Mouse (Mus musculus) intestine, embryonic 14.5 days (tissue): ENCODE data around the gene Ndufv2. TPM values are rescaled to one million over a fixed set of nuclear protein-coding genes. Genes with fewer than 3 reads are reported as not detected.
"Not testable (repeated sequence)": the region's sequence is repeated elsewhere in the genome, so short reads cannot be mapped to it uniquely, and the experiment has no call there.

Experiments
- ATAC-seq: fragments of 200-750 bp; cut with Nextera tagmentation; replicated peaks from 2 replicates; pipeline ENCODE4 v1.8.0; 2017; ENCODE audit warnings: low read depth, moderate number of reproducible peaks, moderate TSS enrichment, moderate library complexity; ENCODE audit not compliant: low FRiP score, low TSS enrichment
- DNase-seq: peaks from one replicate; pipeline ENCODE4 v3.0.0-alpha.2; 2018; ENCODE audit warnings: low spot score
- H3K27ac ChIP-seq: fragments of 300-500 bp; sonication (generic); 2 replicates; pipeline ENCODE4 v1.5.1; 2014; ENCODE audit warnings: low read depth, mild to moderate bottlenecking, control low read depth
- H3K27me3 ChIP-seq: fragments of 300-500 bp; sonication (generic); replicated peaks from 2 replicates; pipeline ENCODE4 v1.6.1; 2014; ENCODE audit warnings: low read length, control low read depth; ENCODE audit not compliant: control insufficient read depth, insufficient read depth
- H3K36me3 ChIP-seq: fragments of 300-500 bp; sonication (generic); 2 replicates; pipeline ENCODE4 v1.6.1; 2014; ENCODE audit warnings: low read length, control low read depth; ENCODE audit not compliant: control insufficient read depth, insufficient read depth
- H3K4me1 ChIP-seq: fragments of 300-500 bp; sonication (generic); replicated peaks from 2 replicates; pipeline ENCODE4 v1.6.1; 2014; ENCODE audit warnings: low read length, control low read depth, mixed read lengths; ENCODE audit not compliant: control insufficient read depth, insufficient read depth
- H3K4me2 ChIP-seq: fragments of 300-500 bp; sonication (generic); 2 replicates; pipeline ENCODE4 v1.6.1; 2014; ENCODE audit warnings: low read length
- H3K4me3 ChIP-seq: fragments of 300-500 bp; sonication (generic); 2 replicates; pipeline ENCODE4 v1.5.1; 2014; ENCODE audit warnings: low read depth, low read length, control low read depth, mixed read lengths
- H3K9ac ChIP-seq: fragments of 300-500 bp; sonication (generic); 2 replicates; pipeline ENCODE4 v1.6.1; 2014; ENCODE audit warnings: mild to moderate bottlenecking, low read length
- H3K9me3 ChIP-seq: fragments of 300-500 bp; sonication (generic); 2 replicates; pipeline ENCODE4 v1.6.1; 2016; ENCODE audit warnings: low read length, control low read depth; ENCODE audit not compliant: control insufficient read depth
- WGBS: fragments of 180-500 bp; shearing (Covaris S2); extraction: QIAGEN DNeasy Blood & Tissue Kit; methylation state at CpG from one replicate; pipeline ENCODE4 v1.1.7; 2014; 5-methylcytosine and 5-hydroxymethylcytosine counted together
- polyA plus RNA-seq: library from polyadenylated mRNA; unstranded; fragments of >200 nt; fragmentation: Nextera tagmentation; extraction: Ambion mirVana; gene quantifications from 2 replicates; pipeline ENCODE4 v1.2.1, GENCODE M21; 2014

Ndufv2 gene
- polyA plus RNA-seq, 1 experiment from 2014 or later = 401 TPM

DNA sequence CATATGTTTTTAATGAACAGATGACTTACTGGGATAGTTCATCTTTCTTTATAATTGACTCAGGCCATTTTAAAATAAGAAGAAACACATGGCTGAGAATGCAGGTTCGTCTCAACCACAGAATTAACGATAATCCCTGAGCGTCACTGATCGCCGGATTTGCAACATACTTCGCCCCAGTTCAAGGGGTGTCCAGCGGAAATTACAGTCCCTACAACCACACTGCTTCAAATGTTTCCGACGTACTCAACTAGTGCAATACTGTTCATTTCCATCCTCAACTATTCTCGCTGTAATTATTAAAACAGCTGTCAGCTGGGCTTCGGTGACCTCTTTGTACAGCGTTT, 25.6 kb downstream of the Ndufv2 start:
- Histone ChIP-seq H3K9me3 (no peaks in the 10 kb centered on the region), H3K27me3 (no peaks in the 10 kb centered on the region), H3K4me2 (peak overlapping the region; percentile 83), H3K4me1 (peaks cover 13% of the 10 kb centered on the region), H3K36me3 (peaks cover 25% of the 10 kb centered on the region), H3K4me3 (peak overlapping the region; percentile 79), H3K27ac (no peak overlapping the region), H3K9ac (peak overlapping the region; percentile 65)
- DNase-seq (no peak), ATAC-seq (no peak)
- 9% methylated on average over 12 of the region's 12 CpGs for WGBS

DNA sequence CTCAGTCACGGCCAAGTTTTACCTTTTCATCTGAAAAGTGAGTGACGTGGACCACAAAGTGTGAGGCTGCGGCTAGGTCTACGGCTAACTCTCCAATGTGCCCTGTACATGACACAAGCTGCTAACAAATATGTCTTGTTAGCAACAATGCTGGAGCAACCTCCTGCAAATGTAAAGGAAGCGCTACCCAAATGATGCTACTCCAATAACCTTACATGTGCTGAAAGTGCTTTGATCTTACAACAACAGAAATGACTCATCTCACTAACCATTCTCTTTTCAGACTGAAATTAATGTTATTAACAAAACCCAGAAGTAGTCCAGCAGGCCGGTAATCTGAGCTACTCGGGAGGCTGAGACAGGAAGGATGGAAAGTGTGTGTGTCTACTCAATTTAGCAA, 27.4 kb downstream of the Ndufv2 start:
- Histone ChIP-seq H3K9me3 (no peaks in the 10 kb centered on the region), H3K4me2 (no peak overlapping the region), H3K4me1 (peaks cover 13% of the 10 kb centered on the region), H3K36me3 (peaks cover 7% of the 10 kb centered on the region; the same call in 1 of the 2 replicates), H3K9ac (no peak overlapping the region), H3K4me3 (no peak overlapping the region), H3K27ac (no peak overlapping the region), H3K27me3 (no peaks in the 10 kb centered on the region)
- WGBS = 90% methylated on average over 7 of the region's 7 CpGs
- no peak for DNase-seq
- ATAC-seq = no peak

DNA sequence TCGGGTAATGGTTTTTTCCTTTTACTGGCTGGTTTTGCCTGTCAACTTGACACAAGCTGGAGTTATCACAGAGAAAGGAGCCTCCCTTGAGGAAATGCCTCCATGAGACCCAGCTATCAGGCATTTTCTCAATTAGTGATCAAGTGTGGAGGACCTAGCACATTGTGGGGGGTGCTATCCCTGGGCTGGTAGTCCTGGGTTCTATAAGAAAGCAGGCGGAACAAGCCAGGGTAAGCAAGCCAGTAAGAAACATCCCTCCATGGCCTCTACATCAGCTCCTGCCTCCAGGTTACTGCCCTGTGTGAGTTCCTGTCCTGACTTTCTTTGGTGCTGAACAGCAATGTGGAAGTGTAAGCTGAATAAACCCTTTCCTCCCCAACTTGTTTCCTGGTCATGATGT, 32.3 kb downstream of the Ndufv2 start:
- not testable (repeated sequence) for H3K9ac ChIP-seq, ATAC-seq, H3K36me3 ChIP-seq, H3K9me3 ChIP-seq, H3K27ac ChIP-seq, H3K27me3 ChIP-seq, H3K4me2 ChIP-seq, H3K4me1 ChIP-seq, H3K4me3 ChIP-seq, DNase-seq
- 91% methylated on average over 2 of the region's 2 CpGs for WGBS

DNA sequence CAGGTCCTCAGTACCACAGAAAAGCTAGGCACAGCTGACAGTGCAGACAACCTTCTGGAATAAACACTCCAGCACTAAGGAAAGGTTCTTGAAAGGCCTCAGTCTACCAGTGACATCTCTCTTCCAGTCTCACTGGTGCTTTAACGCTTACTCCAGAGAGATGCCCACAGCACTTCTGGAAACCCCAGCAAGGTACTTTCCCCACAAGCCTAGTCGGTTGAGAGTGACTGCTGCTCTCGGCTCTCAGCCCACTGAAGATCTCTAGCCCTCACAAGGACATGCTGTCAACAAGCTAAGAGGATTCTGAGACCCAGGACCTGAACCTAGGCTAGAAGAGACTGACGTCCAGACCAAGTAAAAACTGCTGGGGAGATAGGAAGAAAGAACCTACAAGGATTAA, 36.2 kb downstream of the Ndufv2 start:
- Histone ChIP-seq H3K36me3 (no peaks in the 10 kb centered on the region), H3K27me3 (no peaks in the 10 kb centered on the region), H3K9me3 (no peaks in the 10 kb centered on the region), H3K4me2 (no peak overlapping the region), H3K4me1 (no peaks in the 10 kb centered on the region; the same call in 1 of the 2 replicates), H3K9ac (no peak overlapping the region), H3K27ac (no peak overlapping the region), H3K4me3 (no peak overlapping the region)
- 83% methylated on average over 4 of the region's 4 CpGs for WGBS
- no peak for ATAC-seq
- no peak for DNase-seq

DNA sequence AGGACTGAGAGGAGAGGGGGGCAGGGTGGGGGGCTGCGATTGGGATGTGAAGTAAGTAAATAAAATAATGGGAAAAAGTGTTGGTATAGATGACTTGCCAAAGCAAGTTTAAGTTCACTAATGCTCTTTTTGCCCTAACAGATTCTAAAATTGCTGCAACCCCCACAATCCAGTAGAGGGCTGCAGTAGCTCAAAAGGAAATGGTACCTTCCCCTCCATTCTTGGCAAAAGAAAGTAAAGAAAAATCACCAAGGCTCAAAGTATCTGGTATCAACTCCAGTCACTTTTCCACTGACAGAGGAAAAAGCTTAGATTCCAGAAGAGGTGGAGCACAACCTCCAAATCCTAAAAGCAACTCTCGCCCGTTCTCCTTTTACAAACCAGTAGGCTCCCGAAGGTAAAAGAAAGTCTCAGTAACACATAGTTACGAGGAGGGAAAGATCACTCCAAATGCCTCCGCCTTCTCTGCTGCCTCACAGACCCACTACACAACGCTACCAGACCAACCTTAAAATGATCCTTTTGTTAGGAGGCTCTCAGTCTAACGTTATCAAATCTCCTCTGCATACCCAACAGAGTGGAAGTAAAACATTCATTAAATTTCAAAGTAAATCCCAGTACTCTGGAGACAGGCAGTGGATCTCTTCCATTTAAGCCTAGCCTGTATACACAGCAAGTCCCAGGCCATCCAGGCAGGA, 40.0 kb downstream of the Ndufv2 start:
- Histone ChIP-seq H3K27ac (no peak overlapping the region), H3K36me3 (no peaks in the 10 kb centered on the region), H3K4me2 (no peak overlapping the region), H3K27me3 (no peaks in the 10 kb centered on the region), H3K4me3 (no peak overlapping the region), H3K9ac (no peak overlapping the region), H3K4me1 (no peaks in the 10 kb centered on the region; the same call in 1 of the 2 replicates), H3K9me3 (no peaks in the 10 kb centered on the region)
- DNase-seq (no peak), ATAC-seq (no peak)
- 70% methylated on average over 8 of the region's 8 CpGs for WGBS

DNA sequence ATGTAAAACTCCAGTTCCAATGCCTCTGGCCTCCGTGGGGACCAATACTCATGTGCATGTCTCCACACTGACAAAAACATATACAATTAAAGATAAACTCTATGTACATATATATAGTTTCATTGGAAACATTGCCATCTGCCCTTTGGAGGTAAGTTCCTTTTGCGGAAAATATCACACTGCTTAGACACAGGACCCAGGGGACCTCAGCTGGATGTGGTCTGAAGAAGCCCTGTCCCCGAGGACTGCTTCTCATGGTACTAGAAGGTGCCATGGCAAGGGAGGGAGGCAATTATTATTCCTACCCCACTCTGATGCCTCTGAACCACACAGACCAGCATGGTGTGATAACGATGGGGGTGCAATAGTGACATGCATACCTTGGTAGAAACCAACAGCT, 43.2 kb downstream of the Ndufv2 start:
- H3K36me3 ChIP-seq = no peaks in the 10 kb centered on the region
- H3K9ac ChIP-seq = no peak overlapping the region
- ATAC-seq (no peak), DNase-seq (no peak)
- H3K27me3 ChIP-seq = no peaks in the 10 kb centered on the region
- H3K27ac ChIP-seq = no peak overlapping the region
- H3K4me2 ChIP-seq = no peak overlapping the region
- no peak overlapping the region for H3K4me3 ChIP-seq
- H3K9me3 ChIP-seq = no peaks in the 10 kb centered on the region
- 90% methylated on average over 4 of the region's 4 CpGs for WGBS
- no peaks in the 10 kb centered on the region; the same call in 1 of the 2 replicates for H3K4me1 ChIP-seq

GRCm38 (mm10) chr17:66057145-66057544, 44.2 kb downstream of the Ndufv2 start:
- DNase-seq = no peak
- H3K27ac ChIP-seq = no peak overlapping the region
- 64% methylated on average over 2 of the region's 2 CpGs for WGBS
- no peaks in the 10 kb centered on the region for H3K9me3 ChIP-seq
- H3K9ac ChIP-seq = no peak overlapping the region
- no peak overlapping the region for H3K4me3 ChIP-seq
- H3K4me2 ChIP-seq = no peak overlapping the region
- H3K4me1 ChIP-seq = no peaks in the 10 kb centered on the region; the same call in 1 of the 2 replicates
- no peak for ATAC-seq
- no peaks in the 10 kb centered on the region for H3K36me3 ChIP-seq
- H3K27me3 ChIP-seq = no peaks in the 10 kb centered on the region

- no peak for ATAC-seq
- H3K36me3 ChIP-seq = no peaks in the 10 kb centered on the region; the same call in 1 of the 2 replicates
- 62% methylated on average over 4 of the region's 4 CpGs for WGBS
- no peak overlapping the region for H3K9ac ChIP-seq
- no peak overlapping the region for H3K4me2 ChIP-seq
- H3K9me3 ChIP-seq = no peaks in the 10 kb centered on the region
- no peaks in the 10 kb centered on the region for H3K27me3 ChIP-seq
- no peaks in the 10 kb centered on the region for H3K4me1 ChIP-seq
- H3K4me3 ChIP-seq = no peak overlapping the region
- no peak for DNase-seq
- H3K27ac ChIP-seq = no peak overlapping the region
Measured at GRCm38 (mm10) chr17:66053349-66053748, 48.0 kb downstream of the Ndufv2 start.

DNA sequence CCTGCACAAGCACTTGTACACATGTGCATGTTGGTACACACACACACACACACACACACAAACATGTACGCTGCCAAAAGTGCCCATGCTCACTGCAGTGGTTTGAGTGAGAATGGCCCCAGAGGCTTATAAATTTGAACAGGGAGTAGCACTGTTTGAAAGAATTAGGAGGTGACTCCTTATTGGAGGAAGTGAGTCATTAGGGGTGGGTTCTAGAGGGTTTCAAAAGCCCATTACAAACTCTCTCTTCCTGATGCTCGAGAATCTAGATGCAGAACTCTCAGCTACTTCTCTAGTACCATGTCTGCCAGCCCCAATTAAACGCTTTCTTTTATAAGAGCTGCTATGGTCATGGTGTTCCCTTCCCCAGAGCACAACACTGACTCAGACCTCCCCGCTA, 52.6 kb downstream of the Ndufv2 start:
- H3K4me3 ChIP-seq = no peak overlapping the region
- H3K36me3 ChIP-seq = no peaks in the 10 kb centered on the region; the same call in 1 of the 2 replicates
- no peak overlapping the region for H3K4me2 ChIP-seq
- 86% methylated on average over 4 of the region's 4 CpGs for WGBS
- no peak overlapping the region for H3K9ac ChIP-seq
- H3K27me3 ChIP-seq = no peaks in the 10 kb centered on the region
- H3K27ac ChIP-seq = no peak overlapping the region
- DNase-seq = no peak
- H3K4me1 ChIP-seq = no peaks in the 10 kb centered on the region
- no peaks in the 10 kb centered on the region for H3K9me3 ChIP-seq
- no peak for ATAC-seq
